Mouse (Mus musculus): Measurements from ENCODE around the gene Tmem248. TPM values are rescaled to one million over a fixed set of nuclear protein-coding genes. Genes with fewer than 3 reads are reported as not detected.

The Tmem248 gene
- total and polyA plus RNA-seq, 3 experiments, result 34.6 to 62.4 (median 40.6) TPM

- DNase-seq (ENCODE audit: low spot score) (no peak), ATAC-seq (ENCODE audit: extremely low read depth, insufficient number of reproducible peaks, low FRiP score, poor library complexity, severe bottlenecking) (no peak)
- H3K4me3 ChIP-seq (ENCODE audit: low read depth, low read length), result no peak overlapping the region
- H3K4me1 ChIP-seq (ENCODE audit: insufficient read depth, low read depth, low read length), result peaks cover 10% of the 10 kb centered on the region
- no peaks in the 10 kb centered on the region for H3K27me3 ChIP-seq (ENCODE audit: insufficient read depth, low read length)
- peaks cover 92% of the 10 kb centered on the region for H3K36me3 ChIP-seq (replicated peaks)
- H3K9me3 ChIP-seq (replicated peaks), result no peaks in the 10 kb centered on the region
- TF ChIP-seq POLR2AphosphoS5 (IDR thresholded peaks at IDR 0.05; ENCODE audit: insufficient replicate concordance, low read depth, low read length), result no peak
- no peak for TF ChIP-seq GATA2 (IDR thresholded peaks at IDR 0.05; ENCODE audit: borderline replicate concordance, low read depth, low read length)
- TF ChIP-seq CTCF (IDR thresholded peaks at IDR 0.05; ENCODE audit: low read depth, low read length), result no peak
These were observed 18.9 kb upstream of the Tmem248 start for GRCm38 (mm10) chr5:130197981-130198380.

DNA sequence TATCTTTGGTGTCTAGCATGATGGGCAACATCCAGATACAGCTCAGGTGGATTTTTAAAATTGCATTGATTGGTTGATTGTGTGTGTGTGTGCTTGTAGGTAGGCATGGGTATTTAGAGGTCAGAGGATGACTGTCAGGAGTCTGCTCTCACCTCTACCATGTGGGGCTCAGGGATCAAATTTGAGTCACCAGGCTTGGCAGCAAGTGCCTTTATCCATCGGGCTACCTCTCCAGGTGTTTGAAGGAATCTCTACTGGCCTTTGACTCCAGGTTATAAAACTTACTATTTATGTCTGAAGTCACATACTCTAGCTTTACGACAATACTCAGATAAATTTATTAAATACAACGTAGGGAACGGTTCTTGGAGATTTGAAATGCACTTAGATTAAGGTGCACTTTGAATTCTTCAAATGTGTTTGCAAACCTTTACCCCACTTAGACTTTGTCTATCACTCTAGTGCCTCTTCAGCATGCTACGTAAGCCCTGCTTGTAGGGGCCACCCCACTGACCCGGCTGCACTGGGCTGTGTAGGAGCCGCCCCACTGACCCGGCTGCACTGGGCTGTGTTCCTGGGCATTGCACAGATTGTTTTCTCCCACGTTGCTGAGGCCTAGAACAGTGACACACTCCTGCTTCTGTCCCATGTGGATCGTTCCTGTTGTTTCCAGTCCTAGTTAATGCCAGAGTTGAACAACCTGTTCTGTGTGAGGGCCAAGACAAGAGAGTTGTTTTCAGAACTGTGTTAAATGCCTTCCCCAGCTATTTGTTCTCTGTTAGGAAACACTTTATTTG lies 16.4 kb upstream of the Tmem248 start:
- TF ChIP-seq GATA2 (IDR thresholded peaks at IDR 0.05; ENCODE audit: borderline replicate concordance, low read depth, low read length) (no peak), CTCF (IDR thresholded peaks at IDR 0.05; ENCODE audit: low read depth, low read length) (no peak), POLR2AphosphoS5 (IDR thresholded peaks at IDR 0.05; ENCODE audit: insufficient replicate concordance, low read depth, low read length) (no peak), TAL1 (conservative IDR thresholded peaks at IDR 0.05; ENCODE audit: low read depth, low read length) (no peak), GATA1 (IDR thresholded peaks at IDR 0.05; ENCODE audit: borderline replicate concordance, low read length) (no peak)
- no peaks in the 10 kb centered on the region for H3K27me3 ChIP-seq (ENCODE audit: insufficient read depth, low read length)
- no peak overlapping the region for H3K4me3 ChIP-seq (ENCODE audit: low read depth, low read length)
- no peaks in the 10 kb centered on the region for H3K9me3 ChIP-seq (replicated peaks)
- peaks cover 86% of the 10 kb centered on the region for H3K36me3 ChIP-seq (replicated peaks)
- ATAC-seq (ENCODE audit: extremely low read depth, insufficient number of reproducible peaks, low FRiP score, poor library complexity, severe bottlenecking), result no peak
- H3K4me1 ChIP-seq (ENCODE audit: insufficient read depth, low read depth, low read length), result peaks cover 25% of the 10 kb centered on the region
- no peak for DNase-seq (ENCODE audit: low spot score)

DNA sequence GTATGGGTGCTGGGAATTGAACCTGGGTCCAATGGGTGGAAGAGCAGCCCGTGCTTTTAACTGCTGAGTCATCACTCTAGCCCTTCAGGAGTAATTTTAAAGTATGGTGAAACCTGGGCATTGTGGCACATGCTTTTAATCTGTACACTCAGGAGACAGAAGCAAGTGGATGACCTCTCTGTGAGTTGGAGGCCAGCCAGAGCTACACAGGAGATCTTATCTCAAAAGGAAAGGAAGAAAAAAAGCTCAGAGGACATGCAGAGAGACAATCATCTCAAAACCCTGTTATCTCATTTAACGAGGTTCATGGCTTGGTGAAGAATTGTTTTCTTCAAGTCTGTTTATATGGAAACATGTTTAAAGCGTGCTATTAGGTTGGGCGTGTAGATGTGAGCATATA lies 12.9 kb upstream of the Tmem248 start:
- TF ChIP-seq CTCF (IDR thresholded peaks at IDR 0.05; ENCODE audit: low read depth, low read length) (no peak), POLR2AphosphoS5 (IDR thresholded peaks at IDR 0.05; ENCODE audit: insufficient replicate concordance, low read depth, low read length) (no peak), GATA2 (IDR thresholded peaks at IDR 0.05; ENCODE audit: borderline replicate concordance, low read depth, low read length) (no peak), TAL1 (conservative IDR thresholded peaks at IDR 0.05; ENCODE audit: low read depth, low read length) (no peak), GATA1 (IDR thresholded peaks at IDR 0.05; ENCODE audit: borderline replicate concordance, low read length) (no peak)
- peaks cover 21% of the 10 kb centered on the region for H3K4me1 ChIP-seq (ENCODE audit: insufficient read depth, low read depth, low read length)
- H3K36me3 ChIP-seq (replicated peaks), result peaks cover 82% of the 10 kb centered on the region
- ATAC-seq (ENCODE audit: extremely low read depth, insufficient number of reproducible peaks, low FRiP score, poor library complexity, severe bottlenecking) (peak; percentile 66), DNase-seq (ENCODE audit: low spot score) (no peak)
- no peak overlapping the region for H3K4me3 ChIP-seq (ENCODE audit: low read depth, low read length)
- no peaks in the 10 kb centered on the region for H3K9me3 ChIP-seq (replicated peaks)
- no peaks in the 10 kb centered on the region for H3K27me3 ChIP-seq (ENCODE audit: insufficient read depth, low read length)

GRCm38 (mm10) chr5:130204560-130204959 lies 12.3 kb upstream of the Tmem248 start:
- Histone ChIP-seq H3K4me3 (ENCODE audit: low read depth, low read length) (no peak overlapping the region), H3K36me3 (replicated peaks) (peaks cover 82% of the 10 kb centered on the region), H3K9me3 (replicated peaks) (no peaks in the 10 kb centered on the region), H3K4me1 (ENCODE audit: insufficient read depth, low read depth, low read length) (peaks cover 21% of the 10 kb centered on the region), H3K27me3 (ENCODE audit: insufficient read depth, low read length) (no peaks in the 10 kb centered on the region)
- no peak for ATAC-seq (ENCODE audit: extremely low read depth, insufficient number of reproducible peaks, low FRiP score, poor library complexity, severe bottlenecking)
- TF ChIP-seq POLR2AphosphoS5 (IDR thresholded peaks at IDR 0.05; ENCODE audit: insufficient replicate concordance, low read depth, low read length), result no peak
- TF ChIP-seq GATA2 (IDR thresholded peaks at IDR 0.05; ENCODE audit: borderline replicate concordance, low read depth, low read length), result no peak
- no peak for TF ChIP-seq CTCF (IDR thresholded peaks at IDR 0.05; ENCODE audit: low read depth, low read length)
- no peak for TF ChIP-seq TAL1 (conservative IDR thresholded peaks at IDR 0.05; ENCODE audit: low read depth, low read length)
- no peak for TF ChIP-seq GATA1 (IDR thresholded peaks at IDR 0.05; ENCODE audit: borderline replicate concordance, low read length)
- DNase-seq (ENCODE audit: low spot score), result no peak

GRCm38 (mm10) chr5:130205441-130206023 lies 11.3 kb upstream of the Tmem248 start:
- TF ChIP-seq GATA2 (IDR thresholded peaks at IDR 0.05; ENCODE audit: borderline replicate concordance, low read depth, low read length), result no peak
- TF ChIP-seq GATA1 (IDR thresholded peaks at IDR 0.05; ENCODE audit: borderline replicate concordance, low read length), result no peak
- no peak for TF ChIP-seq CTCF (IDR thresholded peaks at IDR 0.05; ENCODE audit: low read depth, low read length)
- TF ChIP-seq TAL1 (conservative IDR thresholded peaks at IDR 0.05; ENCODE audit: low read depth, low read length), result no peak
- no peak for TF ChIP-seq POLR2AphosphoS5 (IDR thresholded peaks at IDR 0.05; ENCODE audit: insufficient replicate concordance, low read depth, low read length)
- no peak for DNase-seq (ENCODE audit: low spot score)
- no peak; the same call in 1 of the 2 replicates for ATAC-seq (ENCODE audit: extremely low read depth, insufficient number of reproducible peaks, low FRiP score, poor library complexity, severe bottlenecking)
- H3K4me1 ChIP-seq (ENCODE audit: insufficient read depth, low read depth, low read length), result peaks cover 23% of the 10 kb centered on the region
- no peaks in the 10 kb centered on the region for H3K9me3 ChIP-seq (replicated peaks)
- no peak overlapping the region for H3K4me3 ChIP-seq (ENCODE audit: low read depth, low read length)
- peaks cover 82% of the 10 kb centered on the region for H3K36me3 ChIP-seq (replicated peaks)
- H3K27me3 ChIP-seq (ENCODE audit: insufficient read depth, low read length), result no peaks in the 10 kb centered on the region

DNA sequence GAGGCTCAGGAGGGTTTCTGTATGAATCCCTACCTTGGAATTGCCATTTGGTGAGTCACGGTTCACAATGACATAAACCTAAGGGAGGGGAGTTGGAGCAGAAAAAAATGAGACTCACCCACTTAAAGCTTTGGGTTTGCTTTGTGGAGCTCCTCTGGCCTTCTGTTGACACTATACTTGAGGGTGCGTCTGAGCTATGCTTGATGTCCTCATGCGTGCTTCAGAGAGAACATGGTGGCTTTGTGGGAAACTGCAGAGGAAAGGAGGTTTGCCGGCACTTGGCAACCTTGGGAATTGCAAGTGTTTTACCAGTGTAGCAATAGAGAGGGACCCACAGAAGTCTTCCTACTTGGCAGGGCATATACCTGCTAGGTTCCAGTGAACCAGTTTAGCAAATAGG lies 9.6 kb upstream of the Tmem248 start:
- no peak for DNase-seq (ENCODE audit: low spot score)
- H3K4me3 ChIP-seq (ENCODE audit: low read depth, low read length), result no peak overlapping the region
- no peaks in the 10 kb centered on the region for H3K27me3 ChIP-seq (ENCODE audit: insufficient read depth, low read length)
- H3K4me1 ChIP-seq (ENCODE audit: insufficient read depth, low read depth, low read length), result peaks cover 24% of the 10 kb centered on the region
- no peak for ATAC-seq (ENCODE audit: extremely low read depth, insufficient number of reproducible peaks, low FRiP score, poor library complexity, severe bottlenecking)
- TF ChIP-seq POLR2AphosphoS5 (IDR thresholded peaks at IDR 0.05; ENCODE audit: insufficient replicate concordance, low read depth, low read length) (no peak), GATA1 (IDR thresholded peaks at IDR 0.05; ENCODE audit: borderline replicate concordance, low read length) (no peak), GATA2 (IDR thresholded peaks at IDR 0.05; ENCODE audit: borderline replicate concordance, low read depth, low read length) (no peak), TAL1 (conservative IDR thresholded peaks at IDR 0.05; ENCODE audit: low read depth, low read length) (no peak), CTCF (IDR thresholded peaks at IDR 0.05; ENCODE audit: low read depth, low read length) (no peak)
- no peaks in the 10 kb centered on the region for H3K9me3 ChIP-seq (replicated peaks)
- peaks cover 86% of the 10 kb centered on the region for H3K36me3 ChIP-seq (replicated peaks)
